Comparison of ENCODE assay signal across 38 mouse cellular contexts in the genomic region with DNA sequence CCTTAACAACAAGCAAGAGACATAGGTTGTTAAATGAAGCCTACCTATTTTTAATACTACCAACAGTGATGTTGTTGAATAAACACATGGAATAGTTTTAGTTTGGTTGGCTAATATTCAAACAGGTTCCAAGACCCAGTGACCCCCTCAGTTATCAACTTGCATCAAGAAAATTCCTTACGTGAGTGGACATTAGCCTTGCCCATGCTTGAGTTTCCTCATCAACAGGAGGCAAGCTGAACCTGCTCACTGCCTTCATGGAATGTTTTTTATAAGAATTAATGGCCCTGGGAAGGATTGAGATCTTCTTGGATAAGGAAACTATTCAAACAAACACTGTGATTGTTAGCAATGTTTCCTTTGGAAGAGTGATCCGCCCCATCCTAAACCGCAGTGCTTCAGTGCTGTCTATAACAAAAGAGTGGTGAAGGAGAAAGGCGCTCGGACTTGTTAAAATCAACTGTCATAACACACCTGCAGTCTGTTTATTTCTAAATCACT. TPM values are rescaled to one million over a fixed set of nuclear protein-coding genes. Genes with fewer than 3 reads are reported as not detected.
DNase-seq lines count a peak whose midpoint lies in the region; ATAC-seq and TF ChIP-seq lines count a peak whose summit lies in the region.
"Had no signal": no experiment of that assay in that cellular context is flagged by ENCODE, and none has a peak within 500 bp of the region (broad histone marks: within the 10 kb centered on the region; RNA-seq: fewer than 3 reads in every experiment).

No protein-coding gene starts in this region.

- no peaks in the 10 kb centered on the region for H3K9me3 ChIP-seq in midbrain, embryonic 11.5 days (ENCODE audit: control insufficient read depth, low read length)
- no peaks in the 10 kb centered on the region for H3K9me3 ChIP-seq in midbrain, postnatal 0 days (ENCODE audit: low read length)
- no peaks in the 10 kb centered on the region for H3K9me3 ChIP-seq in kidney, embryonic 16.5 days (ENCODE audit: low read length)
- H3K9me3 ChIP-seq in heart, embryonic 11.5 days (replicated peaks; ENCODE audit: control insufficient read depth, low read length): no peaks in the 10 kb centered on the region
- H3K9me3 ChIP-seq: embryonic facial prominence, embryonic 15.5 days; heart, embryonic 12.5 days; heart, embryonic 15.5 days; hindbrain, embryonic 10.5 days had no signal

- H3K27ac ChIP-seq in midbrain, embryonic 11.5 days (ENCODE audit: low read depth, low read length): no peak overlapping the region
- H3K27ac ChIP-seq in midbrain, postnatal 0 days (ENCODE audit: low read depth, low read length): no peak overlapping the region
- peak overlapping the region; percentile 86 for H3K27ac ChIP-seq in kidney, embryonic 16.5 days (ENCODE audit: low read length)
- H3K27ac ChIP-seq in heart, embryonic 11.5 days (ENCODE audit: low read depth, low read length): no peak overlapping the region
- H3K27ac ChIP-seq: embryonic facial prominence, embryonic 15.5 days; gastrocnemius, adult 2 months; heart, embryonic 15.5 days; hindbrain, embryonic 10.5 days; hindbrain, embryonic 14.5 days; hindbrain, postnatal 0 days had no signal

- H3K4me2 ChIP-seq in midbrain, embryonic 11.5 days: no peak overlapping the region
- H3K4me2 ChIP-seq in midbrain, postnatal 0 days (ENCODE audit: low read depth, low read length, poor library complexity, severe bottlenecking): no peak overlapping the region
- H3K4me2 ChIP-seq in kidney, embryonic 16.5 days (replicated peaks; ENCODE audit: low read depth, low read length): no peak overlapping the region
- no peak overlapping the region for H3K4me2 ChIP-seq in heart, embryonic 11.5 days
- H3K4me2 ChIP-seq: embryonic facial prominence, embryonic 15.5 days; heart, embryonic 12.5 days; heart, embryonic 15.5 days; hindbrain, embryonic 14.5 days had no signal

- H3K9ac ChIP-seq in midbrain, embryonic 11.5 days (ENCODE audit: low read length): no peak overlapping the region
- H3K9ac ChIP-seq in midbrain, postnatal 0 days (replicated peaks; ENCODE audit: low read length, poor library complexity, severe bottlenecking): no peak overlapping the region
- no peak overlapping the region for H3K9ac ChIP-seq in kidney, embryonic 16.5 days (replicated peaks; ENCODE audit: low read length)
- no peak overlapping the region for H3K9ac ChIP-seq in heart, embryonic 11.5 days (ENCODE audit: low read depth, low read length)
- H3K9ac ChIP-seq: embryonic facial prominence, embryonic 15.5 days; forebrain, postnatal 0 days; heart, embryonic 12.5 days; heart, embryonic 15.5 days; hindbrain, embryonic 14.5 days had no signal

- no peak for TF ChIP-seq CTCF in midbrain, postnatal 0 days (IDR thresholded peaks at IDR 0.05)

- no peaks in the 10 kb centered on the region for H3K4me1 ChIP-seq in midbrain, embryonic 11.5 days (ENCODE audit: control insufficient read depth, insufficient read depth, low read length)
- no peaks in the 10 kb centered on the region for H3K4me1 ChIP-seq in midbrain, postnatal 0 days (ENCODE audit: insufficient read depth, low read length)
- peaks cover 4% of the 10 kb centered on the region; the same call in 1 of the 2 replicates for H3K4me1 ChIP-seq in kidney, embryonic 16.5 days (ENCODE audit: insufficient read depth, low read length)
- H3K4me1 ChIP-seq in heart, embryonic 11.5 days (ENCODE audit: control insufficient read depth, insufficient read depth, low read length): no peaks in the 10 kb centered on the region
- H3K4me1 ChIP-seq: embryonic facial prominence, embryonic 15.5 days; heart, embryonic 12.5 days; heart, embryonic 15.5 days; hindbrain, embryonic 10.5 days had no signal

- H3K27me3 ChIP-seq in midbrain, embryonic 11.5 days (ENCODE audit: control insufficient read depth, insufficient read depth, low read length): no peaks in the 10 kb centered on the region
- H3K27me3 ChIP-seq in midbrain, postnatal 0 days (ENCODE audit: insufficient read depth, low read length): no peaks in the 10 kb centered on the region
- H3K27me3 ChIP-seq in kidney, embryonic 16.5 days (ENCODE audit: insufficient read depth, low read length): no peaks in the 10 kb centered on the region
- no peaks in the 10 kb centered on the region for H3K27me3 ChIP-seq in heart, embryonic 11.5 days (ENCODE audit: control insufficient read depth, insufficient read depth, low read length)
- H3K27me3 ChIP-seq: embryonic facial prominence, embryonic 15.5 days; heart, embryonic 12.5 days; heart, embryonic 15.5 days had no signal

- 89% methylated on average over 5 of the region's 5 CpGs for WGBS in midbrain, embryonic 11.5 days
- WGBS in midbrain, postnatal 0 days: 88% methylated on average over 5 of the region's 5 CpGs
- WGBS in kidney, embryonic 16.5 days: 35% methylated on average over 5 of the region's 5 CpGs
- WGBS in heart, embryonic 11.5 days (ENCODE audit: insufficient replicate concordance): 83% methylated on average over 5 of the region's 5 CpGs

- H3K4me3 ChIP-seq in midbrain, embryonic 11.5 days (ENCODE audit: low read depth, low read length): no peak overlapping the region
- H3K4me3 ChIP-seq in midbrain, postnatal 0 days (ENCODE audit: low read depth, low read length): no peak overlapping the region
- no peak overlapping the region for H3K4me3 ChIP-seq in kidney, embryonic 16.5 days (ENCODE audit: low read length)
- no peak overlapping the region for H3K4me3 ChIP-seq in heart, embryonic 11.5 days (ENCODE audit: low read depth, low read length)
- H3K4me3 ChIP-seq: embryonic facial prominence, embryonic 15.5 days; gastrocnemius, adult 2 months; heart, embryonic 12.5 days; heart, embryonic 15.5 days; hindbrain, embryonic 10.5 days had no signal

- ATAC-seq in midbrain, embryonic 11.5 days (ENCODE audit: low FRiP score): no peak
- ATAC-seq in midbrain, postnatal 0 days (ENCODE audit: low FRiP score): no peak
- ATAC-seq in kidney, embryonic 16.5 days (ENCODE audit: low FRiP score, low TSS enrichment): peak; percentile 79
- no peak for ATAC-seq in heart, embryonic 11.5 days (replicated peaks; ENCODE audit: insufficient number of reproducible peaks, low FRiP score, low TSS enrichment)
- ATAC-seq: activated CD4-positive, CD25-positive, alpha-beta regulatory T cell, adult 4 months; CD4-positive, CD25-positive, alpha-beta regulatory T cell, adult 4 months; forebrain, embryonic 14.5 days; forebrain, postnatal 0 days; hindbrain, postnatal 0 days had no signal

- peak; percentile 18 for DNase-seq in kidney, adult 11 months
- no peak for DNase-seq in kidney, adult 18-20 months
- peak; percentile 17 for DNase-seq in midbrain, embryonic 11.5 days (ENCODE audit: low spot score, missing footprints)
- DNase-seq in midbrain, postnatal 0 days (ENCODE audit: low spot score): no peak
- DNase-seq in layer of hippocampus, postnatal 36 days: no peak
- DNase-seq: adrenal gland, adult 8-10 months; adrenal gland, postnatal 25 days; cerebellum, adult 11-12 months; cerebellum, adult 8-10 months; cerebellum, postnatal 10 days; cerebellum, postnatal 36 days; embryo, embryonic 11 days; forebrain, postnatal 0 days; gastrocnemius, adult 2 months; gastrocnemius, postnatal 14 days; heart, adult 11 months; heart, postnatal 10 days; heart, postnatal 36 days had no signal

- no peaks in the 10 kb centered on the region for H3K36me3 ChIP-seq in midbrain, embryonic 11.5 days (ENCODE audit: control insufficient read depth, insufficient read depth, low read length)
- H3K36me3 ChIP-seq in midbrain, postnatal 0 days (ENCODE audit: insufficient read depth, low read length): no peaks in the 10 kb centered on the region
- H3K36me3 ChIP-seq in kidney, embryonic 16.5 days (ENCODE audit: insufficient read depth, low read length): no peaks in the 10 kb centered on the region
- no peaks in the 10 kb centered on the region for H3K36me3 ChIP-seq in heart, embryonic 11.5 days (ENCODE audit: control insufficient read depth, insufficient read depth, low read length)
- H3K36me3 ChIP-seq: embryonic facial prominence, embryonic 15.5 days; heart, embryonic 12.5 days; heart, embryonic 15.5 days; hindbrain, embryonic 10.5 days had no signal

RNA-seq across cellular contexts. Expression of gene Cldn8, which starts 10.0 kb away (rescaled TPM):
- 0.37 and 0.38 TPM in 2 replicates for polyA plus RNA-seq in midbrain, embryonic 11.5 days (2014; fragmentation: Nextera tagmentation; extraction: Ambion mirVana)
- total RNA-seq in midbrain, postnatal 0 days (2014; rRNA removed): not detected in 2 replicates
- not detected in 2 replicates for polyA plus RNA-seq in midbrain, postnatal 0 days (2015; fragmentation: Nextera tagmentation; extraction: Ambion mirVana)
- 140 and 143 TPM in 2 replicates for polyA plus RNA-seq in kidney, embryonic 16.5 days (2015; fragmentation: Nextera tagmentation; extraction: Ambion mirVana)
- total RNA-seq in layer of hippocampus, postnatal 36 days (2021): not detected
- 0.21 TPM in 1 of 2 replicates, not detected in the other for polyA plus RNA-seq in heart, embryonic 11.5 days (2014; fragmentation: Nextera tagmentation; extraction: Ambion mirVana)
- total RNA-seq: adrenal gland, adult 8-10 months; adrenal gland, postnatal 25 days; forebrain, postnatal 0 days; gastrocnemius, adult 2 months; gastrocnemius, postnatal 14 days; gastrocnemius, postnatal 4 days; heart, adult 8-10 months; heart, postnatal 10 days; heart, postnatal 36 days; hindbrain, postnatal 0 days; MEL had no signal
- polyA plus RNA-seq: activated CD4-positive, CD25-positive, alpha-beta regulatory T cell, adult 4 months; C2C12; CD4-positive, CD25-positive, alpha-beta regulatory T cell, adult 4 months; cortical plate, adult 2 months; forebrain, embryonic 14.5 days; forebrain, postnatal 0 days; frontal cortex, adult 2 months; hindbrain, embryonic 14.5 days; hindbrain, postnatal 0 days had no signal

RNA-seq across cellular contexts. Expression of gene Krtap24-1, which starts 39.1 kb away (rescaled TPM):
- not detected in 2 replicates for polyA plus RNA-seq in midbrain, embryonic 11.5 days (2014; fragmentation: Nextera tagmentation; extraction: Ambion mirVana)
- total RNA-seq in midbrain, postnatal 0 days (2014; rRNA removed): not detected in 2 replicates
- polyA plus RNA-seq in midbrain, postnatal 0 days (2015; fragmentation: Nextera tagmentation; extraction: Ambion mirVana): not detected in 2 replicates
- not detected in 2 replicates for polyA plus RNA-seq in kidney, embryonic 16.5 days (2015; fragmentation: Nextera tagmentation; extraction: Ambion mirVana)
- total RNA-seq in layer of hippocampus, postnatal 36 days (2021): not detected
- polyA plus RNA-seq in heart, embryonic 11.5 days (2014; fragmentation: Nextera tagmentation; extraction: Ambion mirVana): not detected in 2 replicates
- total RNA-seq: adrenal gland, adult 8-10 months; adrenal gland, postnatal 25 days; forebrain, postnatal 0 days; gastrocnemius, adult 2 months; gastrocnemius, postnatal 14 days; gastrocnemius, postnatal 4 days; heart, adult 8-10 months; heart, postnatal 10 days; heart, postnatal 36 days; hindbrain, postnatal 0 days; MEL had no signal
- polyA plus RNA-seq: activated CD4-positive, CD25-positive, alpha-beta regulatory T cell, adult 4 months; brain, embryonic 14.5 days; C2C12; CD4-positive, CD25-positive, alpha-beta regulatory T cell, adult 4 months; cortical plate, adult 2 months; embryonic facial prominence, embryonic 11.5 days; forebrain, embryonic 11.5 days; forebrain, embryonic 14.5 days; forebrain, postnatal 0 days; frontal cortex, adult 2 months; heart, embryonic 12.5 days; heart, embryonic 15.5 days; hindbrain, embryonic 10.5 days; hindbrain, embryonic 14.5 days; hindbrain, postnatal 0 days had no signal

RNA-seq across cellular contexts. Expression of gene 2310079G19Rik, which starts 54.5 kb away (rescaled TPM):
- polyA plus RNA-seq in midbrain, embryonic 11.5 days (2014; fragmentation: Nextera tagmentation; extraction: Ambion mirVana): not detected in 2 replicates
- total RNA-seq in midbrain, postnatal 0 days (2014; rRNA removed): not detected in 2 replicates
- polyA plus RNA-seq in midbrain, postnatal 0 days (2015; fragmentation: Nextera tagmentation; extraction: Ambion mirVana): not detected in 2 replicates
- polyA plus RNA-seq in kidney, embryonic 16.5 days (2015; fragmentation: Nextera tagmentation; extraction: Ambion mirVana): not detected in 2 replicates
- total RNA-seq in layer of hippocampus, postnatal 36 days (2021): not detected
- not detected in 2 replicates for polyA plus RNA-seq in heart, embryonic 11.5 days (2014; fragmentation: Nextera tagmentation; extraction: Ambion mirVana)
- total RNA-seq: adrenal gland, adult 8-10 months; adrenal gland, postnatal 25 days; forebrain, postnatal 0 days; gastrocnemius, adult 2 months; gastrocnemius, postnatal 14 days; gastrocnemius, postnatal 4 days; heart, adult 8-10 months; heart, postnatal 10 days; heart, postnatal 36 days; hindbrain, postnatal 0 days; MEL had no signal
- polyA plus RNA-seq: activated CD4-positive, CD25-positive, alpha-beta regulatory T cell, adult 4 months; brain, embryonic 14.5 days; C2C12; CD4-positive, CD25-positive, alpha-beta regulatory T cell, adult 4 months; cortical plate, adult 2 months; embryonic facial prominence, embryonic 11.5 days; embryonic facial prominence, embryonic 15.5 days; forebrain, embryonic 11.5 days; forebrain, embryonic 14.5 days; forebrain, postnatal 0 days; frontal cortex, adult 2 months; heart, embryonic 12.5 days; heart, embryonic 15.5 days; hindbrain, embryonic 10.5 days; hindbrain, embryonic 14.5 days; hindbrain, postnatal 0 days had no signal

Comparison
In these comparisons a context has a peak if more than half of its experiments do, and no peak if none do; other contexts are left out.
1. DNase-seq: peak in kidney, adult 11 months (single experiment) and midbrain, embryonic 11.5 days (single experiment); none in kidney, adult 18-20 months (single experiment), midbrain, postnatal 0 days (single experiment) and layer of hippocampus, postnatal 36 days (0 of 2).
2. RNA of gene Cldn8, which starts 10.0 kb away (polyA plus RNA-seq): 140 to 143 TPM in kidney, embryonic 16.5 days; 0.37 to 0.38 TPM in midbrain, embryonic 11.5 days, 0.21 TPM in heart, embryonic 11.5 days and not detected in midbrain, postnatal 0 days; every median in the first group is over 100 times any median in the second.